Mouse (Mus musculus) liver, embryonic 14.5 days (tissue): ENCODE results near the gene Zfp354a. TPM values are rescaled to one million over a fixed set of nuclear protein-coding genes. Genes with fewer than 3 reads are reported as not detected.
A peak's percentile ranks its signal among the peaks of the same experiment; 100 is the strongest.
"Not testable (repeated sequence)": the region's sequence is repeated elsewhere in the genome, so short reads cannot be mapped to it uniquely, and the experiment has no call there.

Source experiments
- ATAC-seq: fragments of 200-750 bp; cut with Nextera tagmentation; 2 replicates; pipeline ENCODE4 v1.8.0; 2017; ENCODE audit warnings: moderate number of reproducible peaks, mild to moderate bottlenecking, moderate library complexity; ENCODE audit not compliant: insufficient read depth
- DNase-seq, 3 experiments: peaks; one replicate each; pipeline ENCODE4 v3.0.0-alpha.2; 2012 to 2013; ENCODE audit warnings: low read depth in 3 of 3, low spot score in 3 of 3
- H3K27ac ChIP-seq: fragments of 300-500 bp; sonication (generic); 2 replicates; pipeline ENCODE4 v1.5.1; 2014; ENCODE audit warnings: moderate library complexity, mild to moderate bottlenecking, control low read depth, inconsistent platforms
- H3K27me3 ChIP-seq: fragments of 300-500 bp; sonication (generic); 2 replicates; pipeline ENCODE4 v1.6.1; 2014; ENCODE audit warnings: mild to moderate bottlenecking, low read length, moderate library complexity; ENCODE audit not compliant: control insufficient read depth, insufficient read depth
- H3K36me3 ChIP-seq: fragments of 300-500 bp; sonication (generic); replicated peaks from 2 replicates; pipeline ENCODE4 v1.6.1; 2014; ENCODE audit warnings: low read depth; ENCODE audit not compliant: control insufficient read depth, insufficient read depth
- H3K4me1 ChIP-seq, 2 experiments: fragments of 200-500 bp in 1 of 2; fragments of 300-500 bp in 1 of 2; sonication (generic) in 1 of 2; replicated peaks; 2 replicates each; pipeline ENCODE4 v1.6.1; 2012 to 2014; ENCODE audit warnings: antibody characterized with exemption in 1 of 2, inconsistent platforms in 1 of 2, low read length in 1 of 2; ENCODE audit not compliant: control insufficient read depth in 2 of 2, insufficient read depth in 2 of 2
- H3K4me2 ChIP-seq: fragments of 300-500 bp; sonication (generic); 2 replicates; pipeline ENCODE4 v1.6.1; 2014; ENCODE audit warnings: low read depth, mild to moderate bottlenecking, control low read depth, moderate library complexity
- H3K4me3 ChIP-seq, 2 experiments: fragments of 200-500 bp in 1 of 2; fragments of 300-500 bp in 1 of 2; sonication (generic) in 1 of 2; 2 replicates each; pipeline ENCODE4 v1.5.1; 2012 to 2014; ENCODE audit warnings: low read depth in 2 of 2, low read length in 2 of 2, mild to moderate bottlenecking in 2 of 2, control low read depth in 1 of 2, inconsistent platforms in 1 of 2, moderate library complexity in 1 of 2; ENCODE audit not compliant: insufficient read depth in 1 of 2
- H3K9ac ChIP-seq: fragments of 300-500 bp; sonication (generic); replicated peaks from 2 replicates; pipeline ENCODE4 v1.6.1; 2014; ENCODE audit warnings: mild to moderate bottlenecking, control low read depth, moderate library complexity
- H3K9me3 ChIP-seq: fragments of 300-500 bp; sonication (generic); 2 replicates; pipeline ENCODE4 v1.6.1; 2016; ENCODE audit warnings: low read length, mixed read lengths; ENCODE audit not compliant: control insufficient read depth
- CTCF ChIP-seq: IDR thresholded peaks from 2 replicates; pipeline ENCODE4 v1.5.1; 2016; ENCODE audit warnings: antibody characterized with exemption, low read depth, control low read depth
- EP300 ChIP-seq: IDR thresholded peaks from 2 replicates; pipeline ENCODE4 v1.6.1; 2016; ENCODE audit warnings: antibody characterized with exemption, low read depth
- WGBS: fragments of 180-500 bp; shearing (Covaris S2); extraction: QIAGEN DNeasy Blood & Tissue Kit; methylation state at CpG from one replicate; pipeline ENCODE4 v1.1.7; 2014; ENCODE audit not compliant: insufficient replicate concordance; 5-methylcytosine and 5-hydroxymethylcytosine counted together
- polyA plus RNA-seq, 2 experiments: library from polyadenylated mRNA; depleted of rRNA in 1 of 2; stranded (reverse) in 1 of 2; unstranded in 1 of 2; fragments of >200 nt; fragmentation: Nextera tagmentation in 1 of 2; extraction: Ambion mirVana in 1 of 2; gene quantifications; 2 replicates each; pipeline versions ENCODE4 v1.2.1 to v1.2.3; 2012 to 2014

Gene Zfp354a
- polyA plus RNA-seq (2012; rRNA removed), result 0.47 and 1.1 TPM in 2 replicates
- 1.00 and 1.1 TPM in 2 replicates for polyA plus RNA-seq (2014; fragmentation: Nextera tagmentation; extraction: Ambion mirVana)

DNA sequence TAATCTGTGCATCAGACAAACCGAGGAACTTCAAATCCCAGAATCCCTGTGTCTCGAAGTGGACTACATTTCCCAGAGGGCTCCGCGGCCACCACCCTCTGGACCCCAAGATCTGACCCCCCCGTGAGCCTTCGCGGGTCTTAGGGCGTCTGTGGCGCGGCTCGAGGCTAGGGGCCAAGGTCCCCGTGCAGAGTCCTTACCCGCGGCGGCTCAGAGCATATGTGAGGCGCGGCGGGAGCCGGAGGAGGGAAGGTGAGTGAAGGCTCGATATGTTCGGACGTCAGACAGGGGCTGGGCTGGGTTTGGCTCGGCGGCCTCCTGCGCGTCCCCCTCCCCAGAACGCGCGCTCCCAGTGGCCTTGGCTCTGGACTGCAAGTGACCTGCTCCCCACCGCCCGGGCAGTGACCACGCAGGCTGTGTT lies at the start of gene Zfp354a:
Gene Zfp354a (plus strand): TSS at position 107 of the 421 bp plus-strand sequence.
- Histone ChIP-seq H3K9me3 (no peaks in the 10 kb centered on the region), H3K36me3 (no peaks in the 10 kb centered on the region), H3K4me2 (peak within 1 kb of the TSS; percentile 67), H3K4me1 (peaks cover 0 to 2% of the 10 kb centered on the region in 2 experiments; a peak in 1 of 4 replicates), H3K9ac (peak within 1 kb of the TSS; percentile 63), H3K27ac (no peak within 1 kb of the TSS), H3K27me3 (no peaks in the 10 kb centered on the region), H3K4me3 (peak within 1 kb of the TSS; percentile 64 to 88)
- TF ChIP-seq EP300 (no peak), CTCF (peak; percentile 10; the same call in 1 of the 2 replicates)
- ATAC-seq, result peak; percentile 69
- WGBS, result under 1% methylated on average over 30 of the region's 32 CpGs
- DNase-seq, result peak in 2 of 3 experiments; percentile 29 to 31

DNA sequence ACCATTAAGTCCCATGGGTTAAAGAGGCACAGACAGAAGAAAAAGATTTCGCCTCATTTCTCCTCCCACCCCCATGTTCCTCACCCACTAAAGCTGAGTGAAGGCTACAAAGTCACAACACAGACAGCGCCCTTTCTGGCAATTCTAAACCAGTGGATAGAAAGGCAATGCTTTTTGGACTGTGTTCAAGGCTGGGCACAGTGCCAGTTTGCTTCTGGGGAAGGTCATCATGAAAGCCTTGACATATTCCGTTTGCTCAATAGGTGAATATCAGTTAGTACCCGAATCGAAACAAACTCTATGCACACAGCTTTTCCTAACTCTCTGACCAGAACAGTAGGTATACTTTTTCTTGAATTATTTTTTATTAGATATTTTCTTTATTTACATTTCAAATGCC lies 47.2 kb upstream of the Zfp354a start:
- H3K4me1 ChIP-seq, result no peaks in the 10 kb centered on the region

DNA sequence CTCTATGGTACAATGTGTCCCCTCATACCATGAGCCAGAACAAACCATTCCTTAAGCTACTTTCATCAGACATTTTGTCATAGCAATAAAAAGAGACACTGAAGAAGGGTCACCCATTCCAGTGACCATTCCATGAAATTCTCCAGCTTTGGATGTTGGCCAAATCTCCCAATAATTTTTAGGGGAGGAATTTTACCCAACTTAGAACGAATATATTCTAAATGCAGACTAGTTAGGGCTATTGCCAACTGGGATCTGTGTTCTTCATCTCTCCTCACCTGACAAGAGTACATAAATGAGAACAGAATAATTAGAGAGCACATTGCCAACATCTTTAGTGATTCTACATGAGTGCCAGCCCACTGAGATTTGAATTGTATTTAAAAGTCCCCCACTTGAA lies 45.1 kb upstream of the Zfp354a start, which contains the start of gene Olfr54:
Gene Olfr54 (plus strand): TSS at position 301 of the 400 bp plus-strand sequence.
- Histone ChIP-seq H3K9ac (no peak within 1 kb of the TSS), H3K27ac (no peak within 1 kb of the TSS), H3K36me3 (no peaks in the 10 kb centered on the region), H3K27me3 (no peaks in the 10 kb centered on the region), H3K9me3 (no peaks in the 10 kb centered on the region), H3K4me3 (no peak within 1 kb of the TSS), H3K4me1 (no peaks in the 10 kb centered on the region), H3K4me2 (no peak within 1 kb of the TSS)
- no peak for DNase-seq
- WGBS, result 32% methylated on average over 1 of the region's 1 CpGs
- TF ChIP-seq EP300 (no peak), CTCF (no peak)
- no peak for ATAC-seq

More for the DNA sequence above, 47.2 kb upstream of the Zfp354a start:
- no peaks in the 10 kb centered on the region for H3K9me3 ChIP-seq
- no peak for DNase-seq
- no peak overlapping the region for H3K4me3 ChIP-seq
- 56% methylated on average over 5 of the region's 5 CpGs for WGBS
- H3K27ac ChIP-seq, result no peak overlapping the region
- no peak for ATAC-seq
- H3K4me2 ChIP-seq, result no peak overlapping the region
- H3K9ac ChIP-seq, result no peak overlapping the region
- H3K36me3 ChIP-seq, result no peaks in the 10 kb centered on the region
- H3K27me3 ChIP-seq, result no peaks in the 10 kb centered on the region
- no peak for TF ChIP-seq CTCF
- no peak for TF ChIP-seq EP300

DNA sequence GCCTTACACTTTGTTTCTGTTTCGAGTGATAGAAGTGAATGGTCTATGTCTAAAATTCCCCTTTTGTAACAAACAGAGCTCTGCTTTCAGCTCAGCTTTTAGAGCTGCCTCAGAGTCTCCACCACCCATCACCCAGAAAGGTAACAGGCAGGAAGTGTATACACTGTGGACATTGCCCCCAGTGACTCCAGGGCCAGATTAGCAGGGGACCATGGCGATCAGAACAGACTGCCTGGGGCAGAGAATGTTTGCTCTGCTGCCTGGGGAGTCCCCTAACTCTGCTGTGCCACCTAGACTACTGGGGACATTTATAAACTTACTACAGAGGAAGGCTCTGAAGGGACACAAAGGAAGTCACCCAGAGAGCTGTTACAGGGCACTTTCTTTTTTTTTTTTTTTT lies 42.7 kb upstream of the Zfp354a start:
- H3K4me2 ChIP-seq, result no peak overlapping the region
- H3K27me3 ChIP-seq, result no peaks in the 10 kb centered on the region
- no peak overlapping the region for H3K9ac ChIP-seq
- TF ChIP-seq CTCF, result no peak
- TF ChIP-seq EP300, result no peak
- 21% methylated on average over 2 of the region's 2 CpGs for WGBS
- H3K27ac ChIP-seq, result no peak overlapping the region
- DNase-seq (peak in 2 of 3 experiments; percentile 3 to 12), ATAC-seq (peak; percentile 53; the same call in 1 of the 2 replicates)
- H3K9me3 ChIP-seq, result no peaks in the 10 kb centered on the region
- no peak overlapping the region for H3K4me3 ChIP-seq
- H3K4me1 ChIP-seq, result no peaks in the 10 kb centered on the region
- no peaks in the 10 kb centered on the region for H3K36me3 ChIP-seq

DNA sequence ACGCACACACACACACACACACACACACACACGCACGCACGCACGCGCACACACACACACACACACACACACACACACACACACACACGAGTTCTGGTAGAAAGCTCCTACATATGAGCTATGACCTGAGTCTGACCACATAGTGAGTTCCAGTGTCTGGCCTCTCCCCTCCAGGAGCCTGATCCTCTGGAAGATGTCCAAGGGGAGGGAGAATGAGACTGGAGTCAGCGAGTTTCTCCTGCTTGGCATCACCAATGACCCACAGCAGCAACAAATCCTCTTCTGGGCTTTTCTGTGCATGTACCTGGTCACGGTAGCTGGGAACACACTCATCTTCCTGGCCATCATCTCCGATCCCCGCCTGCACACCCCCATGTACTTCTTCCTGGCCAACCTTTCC lies 32.2 kb upstream of the Zfp354a start:
- H3K27ac ChIP-seq, H3K36me3 ChIP-seq, H3K4me1 ChIP-seq, DNase-seq, H3K9ac ChIP-seq, H3K27me3 ChIP-seq, H3K4me3 ChIP-seq, H3K9me3 ChIP-seq, H3K4me2 ChIP-seq, ATAC-seq: not testable (repeated sequence)
- 69% methylated on average over 11 of the region's 11 CpGs for WGBS

DNA sequence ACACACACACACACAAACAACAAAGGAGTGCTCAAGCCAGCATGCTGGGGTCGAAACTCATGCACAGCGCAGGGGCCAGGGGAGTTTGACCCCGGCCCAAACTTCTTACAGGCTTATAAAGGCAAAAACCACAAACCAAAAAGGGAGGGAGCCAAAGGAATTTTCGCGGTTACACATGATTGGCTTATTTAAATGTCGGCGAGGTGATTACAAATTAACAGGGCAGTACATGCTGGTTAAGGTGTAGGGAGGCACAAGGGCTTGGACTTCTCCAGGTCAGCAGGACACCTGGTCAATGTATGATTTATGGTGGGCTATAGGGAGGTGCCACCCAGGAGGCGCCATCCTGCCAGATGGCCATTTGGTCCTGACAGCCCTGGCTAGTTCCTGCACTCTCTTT lies 29.7 kb upstream of the Zfp354a start:
- ATAC-seq, H3K9ac ChIP-seq: not testable (repeated sequence)

More for the DNA sequence above, 29.7 kb upstream of the Zfp354a start:
- not testable (repeated sequence) for DNase-seq, H3K27me3 ChIP-seq, H3K4me3 ChIP-seq, H3K9me3 ChIP-seq, H3K27ac ChIP-seq, H3K36me3 ChIP-seq, H3K4me2 ChIP-seq, H3K4me1 ChIP-seq
- WGBS, result 58% methylated on average over 8 of the region's 8 CpGs
